Mouse (Mus musculus): ENCODE measurements at regions not wholly inside any gene's neighbourhood (a gene's known extent, or its start where the extent isn't known, plus 50 kb on each side); places are given as distances from the start of the nearest gene placed in this dataset.

DNA sequence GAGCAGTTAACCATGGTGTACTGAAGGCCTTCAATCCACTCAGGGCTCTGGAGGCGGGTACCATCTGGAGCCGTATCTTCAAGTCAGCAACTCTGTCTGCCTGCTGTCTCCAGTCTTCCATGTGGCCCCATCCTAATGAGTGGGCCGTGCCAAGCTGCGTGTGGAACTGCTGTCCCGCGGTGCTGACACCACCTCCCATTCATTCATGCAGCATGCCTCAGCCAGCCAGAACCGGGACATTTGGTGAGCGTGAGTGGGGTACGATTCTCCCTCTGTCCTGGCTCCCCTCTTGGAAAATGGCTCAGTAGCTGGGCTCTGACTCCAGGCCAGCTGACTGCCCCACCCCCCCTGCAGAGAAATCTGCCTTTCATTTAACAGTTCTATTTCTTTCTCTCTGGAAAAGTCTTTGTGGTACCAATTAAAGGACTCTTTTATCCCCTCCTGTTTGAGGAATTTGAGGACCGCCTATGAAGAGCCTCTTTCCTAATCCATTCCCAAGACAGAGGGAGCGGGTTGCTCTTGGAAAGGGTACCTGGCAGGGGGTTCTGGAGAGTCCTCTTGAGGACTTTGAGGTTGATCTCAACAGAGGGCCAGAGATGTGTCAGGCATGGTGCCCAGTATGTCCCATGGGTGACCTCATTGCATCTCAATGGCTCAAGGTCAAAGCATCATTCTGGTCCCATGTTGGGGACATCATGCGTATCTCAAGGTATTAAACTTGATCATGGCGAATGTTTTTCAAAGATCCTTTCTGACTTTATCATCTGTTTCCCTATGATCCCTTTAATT is 55.5 kb upstream of the Brd7 start:
- peak; percentile 90 for DNase-seq

GRCm38 (mm10) chr8:88423264-88423663 is 61.3 kb upstream of the Brd7 start:
- no peak for DNase-seq

DNA sequence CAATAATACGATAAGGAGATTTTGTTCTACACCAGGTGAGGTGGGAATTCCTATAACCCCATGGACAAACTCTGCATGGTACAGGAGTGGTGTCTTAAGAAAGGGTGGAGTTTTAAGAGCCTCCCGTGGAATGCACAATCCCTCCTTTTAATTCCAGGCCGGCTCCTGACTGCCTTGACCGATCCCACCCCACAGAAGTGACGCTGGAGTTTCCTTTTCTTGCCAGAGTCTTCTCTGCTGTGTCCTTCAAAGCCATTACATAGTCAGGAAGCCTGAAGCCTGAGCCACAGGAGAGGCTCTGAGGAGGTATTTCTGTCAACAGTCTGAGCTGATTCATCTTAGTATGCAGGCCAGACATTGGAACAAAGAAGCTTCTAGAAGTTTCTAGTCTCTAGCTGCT is 66.6 kb upstream of the Brd7 start:
- DNase-seq, result no peak

- DNase-seq, result no peak
Observed at GRCm38 (mm10) chr8:88431389-88431788, 69.4 kb upstream of the Brd7 start.

DNA sequence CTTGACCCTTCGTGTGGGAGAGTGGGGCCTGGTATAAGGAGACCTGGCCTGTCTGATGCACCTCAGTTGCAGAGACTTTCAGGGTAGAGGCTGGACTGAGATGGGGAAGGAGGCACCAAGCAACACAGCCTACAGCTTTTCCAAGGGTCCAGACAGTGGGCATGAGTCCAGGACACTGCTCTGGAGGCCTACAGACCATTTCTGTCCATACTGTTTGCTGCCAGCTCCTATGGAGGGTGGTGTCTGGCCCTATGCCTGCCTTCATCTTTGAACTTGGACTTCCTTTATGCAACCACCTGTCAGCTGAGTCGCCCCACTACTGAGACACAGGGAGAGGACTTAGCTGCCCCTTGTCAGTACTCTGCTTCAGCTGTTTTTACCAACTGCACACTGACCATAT is 73.7 kb upstream of the Brd7 start:
- no peak for DNase-seq

DNA sequence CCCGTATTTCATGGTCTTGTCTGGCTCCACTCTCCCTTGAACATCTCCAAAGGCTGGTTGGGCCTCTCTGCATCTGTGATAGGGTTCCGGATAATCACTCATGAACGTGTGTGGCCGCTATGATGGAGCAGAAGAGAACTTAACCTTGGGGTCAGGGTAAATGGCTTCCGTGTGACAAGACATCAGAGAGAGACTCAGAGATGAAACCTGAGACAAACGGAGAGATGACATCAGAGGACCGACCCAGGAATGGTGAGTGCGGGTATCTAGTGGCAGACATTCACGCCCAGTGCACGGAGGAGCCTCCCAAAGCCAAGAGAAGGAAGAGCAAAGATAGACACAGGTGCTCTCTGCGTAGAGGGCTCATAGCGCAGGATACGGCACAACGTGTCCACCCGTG is 78.2 kb upstream of the Brd7 start:
- no peak for DNase-seq

DNA sequence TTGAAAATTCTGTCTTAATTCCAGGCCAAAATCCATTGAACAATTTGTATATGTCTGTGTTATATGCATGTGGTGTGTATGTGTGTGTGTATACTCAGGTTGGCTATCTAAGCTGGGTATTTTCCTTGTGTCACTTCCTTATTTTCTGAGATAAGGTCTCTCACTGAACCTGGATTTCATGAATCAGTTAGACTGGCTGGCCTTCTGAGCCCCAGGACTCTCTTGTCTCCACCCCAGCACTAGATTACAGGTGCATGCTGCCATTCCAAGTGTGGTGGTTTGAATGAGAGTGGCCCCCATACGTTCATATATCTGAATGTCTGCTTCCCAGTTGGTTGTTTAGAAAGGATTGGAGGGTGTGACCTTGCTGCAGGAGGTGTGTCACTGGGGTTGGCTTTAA is 77.8 kb upstream of the Nkd1 start:
- no peak for DNase-seq

DNA sequence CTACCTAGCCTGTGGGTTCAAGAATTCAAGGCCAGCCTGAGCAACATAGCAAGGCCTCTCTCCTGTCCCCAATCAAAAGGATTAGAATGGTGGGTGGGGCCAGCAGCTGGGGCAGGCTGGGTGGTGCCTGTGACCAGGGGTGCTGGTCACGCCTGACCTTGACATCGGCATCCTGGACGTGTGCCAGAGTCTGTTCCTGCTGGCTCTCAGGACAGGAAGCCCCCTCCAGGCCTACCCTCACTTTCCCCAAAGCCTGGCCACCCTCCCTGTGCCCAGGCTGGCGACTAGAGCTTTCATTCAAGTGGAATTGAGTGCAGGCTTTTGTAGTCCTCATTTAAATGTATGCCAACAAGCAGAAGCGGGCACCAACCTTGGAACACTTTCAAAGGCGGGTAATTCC is 73.7 kb upstream of the Nkd1 start:
- no peak for DNase-seq

DNA sequence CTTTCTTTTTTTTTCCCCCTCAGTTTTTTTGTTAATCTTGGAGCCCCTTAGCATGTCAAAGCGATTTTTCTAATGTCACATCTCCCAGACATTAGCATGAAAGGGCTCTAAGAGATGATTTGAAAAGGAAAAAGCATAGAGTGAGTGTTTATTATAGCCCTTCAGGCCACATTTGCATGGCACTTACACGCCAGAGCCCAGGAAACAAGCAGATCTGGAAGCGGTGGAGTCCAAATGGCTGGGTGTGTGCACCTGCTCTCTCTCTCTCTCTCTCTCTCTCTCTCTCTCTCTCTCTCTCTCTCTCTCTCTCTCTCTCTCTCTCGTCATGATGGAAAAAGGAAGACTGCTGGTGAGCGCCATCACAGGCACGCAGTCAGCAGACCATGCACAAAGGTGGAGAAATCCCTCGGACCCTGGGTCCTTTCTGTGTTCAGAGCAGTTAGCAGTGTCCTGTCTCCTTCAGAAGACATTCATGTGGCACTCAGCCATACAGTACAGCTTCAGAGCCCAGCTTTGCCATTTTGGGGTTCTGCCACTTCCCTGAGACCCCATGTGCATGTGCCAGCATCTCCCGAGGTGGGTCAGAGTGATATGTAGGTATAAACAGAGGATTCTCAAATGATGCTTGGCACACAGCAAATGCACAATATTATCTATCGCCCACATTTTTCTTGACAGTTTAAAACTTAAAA is 73.2 kb upstream of the Nkd1 start:
- DNase-seq, result no peak

GRCm38 (mm10) chr8:88449001-88449400 is 72.2 kb upstream of the Nkd1 start:
- no peak for DNase-seq

GRCm38 (mm10) chr8:88449534-88449933 is 71.6 kb upstream of the Nkd1 start:
- DNase-seq, result no peak

- no peak for DNase-seq
Observed at GRCm38 (mm10) chr8:88450864-88451657, 70.1 kb upstream of the Nkd1 start.

GRCm38 (mm10) chr8:88451658-88452500 is 69.3 kb upstream of the Nkd1 start:
- no peak for DNase-seq

GRCm38 (mm10) chr8:88452501-88452847 is 68.7 kb upstream of the Nkd1 start:
- DNase-seq, result no peak

DNA sequence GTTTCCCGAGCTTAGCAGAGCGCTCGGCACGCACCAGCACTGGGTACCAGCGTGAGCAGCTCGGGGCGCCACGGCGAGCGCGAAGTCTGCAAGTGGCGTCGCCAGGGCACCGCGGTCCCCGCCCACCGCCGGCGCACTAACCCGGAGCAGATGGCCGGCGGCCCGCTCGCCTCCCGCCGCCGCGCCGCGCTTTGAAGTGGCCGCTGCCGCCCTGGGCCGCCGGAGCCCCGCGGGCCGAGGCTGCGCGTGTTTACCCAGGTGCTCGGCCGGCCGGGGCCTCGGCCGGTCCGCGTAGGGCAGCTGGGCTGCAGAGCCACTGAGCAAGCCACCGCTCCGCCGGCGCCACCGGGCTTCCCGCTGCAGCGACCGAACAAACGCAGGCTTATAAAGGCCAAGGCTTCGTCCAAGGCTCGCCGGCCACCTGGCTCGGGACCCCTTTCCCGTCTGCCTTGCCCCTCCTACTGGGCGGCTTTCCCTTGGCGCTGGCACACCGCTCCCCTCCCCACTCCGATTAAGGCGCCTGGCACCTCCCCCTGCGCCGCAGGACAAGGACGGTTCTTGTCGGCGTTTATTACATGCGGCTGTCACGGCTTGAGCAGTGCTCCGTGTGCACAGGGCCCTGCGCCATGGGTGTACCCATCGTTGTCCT is 67.0 kb upstream of the Nkd1 start:
- peak; percentile 59 for DNase-seq

- no peak for DNase-seq
Observed at GRCm38 (mm10) chr8:88454906-88455305, 66.2 kb upstream of the Nkd1 start.

DNA sequence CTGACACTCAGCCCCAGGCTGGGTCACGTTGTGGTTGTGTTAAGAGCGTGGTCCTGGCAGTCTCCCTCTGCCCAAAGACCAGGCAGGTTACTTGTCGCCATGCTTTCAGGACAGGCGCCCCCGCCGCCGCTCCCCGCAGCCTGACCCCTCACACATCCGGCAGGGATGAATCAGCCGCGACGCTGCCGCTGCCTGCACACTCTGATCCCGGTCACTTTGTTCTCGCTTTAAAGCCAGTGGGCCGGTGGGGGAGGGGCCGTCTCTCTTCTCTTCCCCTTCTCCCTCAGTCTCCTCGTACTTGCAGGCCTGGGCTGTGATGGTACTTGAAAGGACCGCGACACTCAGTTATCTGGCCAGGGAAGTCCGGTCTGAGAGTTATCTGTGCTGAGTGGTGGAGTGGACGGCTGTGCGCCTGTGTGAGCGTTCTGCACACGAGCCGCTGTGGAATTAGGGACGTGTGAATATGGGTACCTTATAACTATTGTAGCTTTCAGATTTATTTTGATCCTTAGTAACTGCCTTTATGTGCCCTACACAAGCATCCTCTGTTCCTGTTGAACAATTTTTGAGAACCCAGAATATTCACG is 65.6 kb upstream of the Nkd1 start:
- DNase-seq, result no peak

GRCm38 (mm10) chr8:88459197-88459596 is 62.0 kb upstream of the Nkd1 start:
- DNase-seq, result no peak

- DNase-seq, result no peak
Observed at GRCm38 (mm10) chr8:88467756-88468155, 53.4 kb upstream of the Nkd1 start.

DNA sequence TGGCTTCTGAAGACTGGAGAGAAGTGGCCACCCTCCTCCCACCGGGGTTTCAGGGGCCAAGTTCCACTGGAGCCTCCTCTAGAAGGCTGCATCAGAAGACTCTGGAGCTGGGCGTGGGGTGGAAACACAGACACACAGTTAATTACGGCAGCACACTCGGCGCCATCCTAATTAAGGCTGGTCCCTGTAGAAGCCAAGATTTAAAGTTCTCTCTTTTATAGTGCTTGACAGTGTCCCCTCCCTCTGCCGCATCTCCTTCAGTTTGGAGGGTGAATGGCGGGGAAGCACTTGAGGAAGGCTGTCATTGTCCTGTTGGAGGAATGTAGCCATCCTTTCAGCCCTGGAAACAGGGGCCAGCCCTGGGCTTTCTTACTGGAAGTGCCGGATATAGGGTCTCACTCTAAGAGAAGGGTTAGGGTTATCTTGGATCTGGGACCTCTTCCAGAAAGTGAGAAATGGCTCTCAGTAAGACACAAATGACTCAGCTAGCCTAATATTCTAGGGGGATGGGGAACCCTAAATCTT is 50.2 kb upstream of the Nkd1 start:
- no peak for DNase-seq

All from layer of hippocampus, adult 9-11 months (tissue).